Mouse (Mus musculus) kidney, postnatal 10 days (tissue): ENCODE measurements around the gene Hist1h2ad.
"Not testable (repeated sequence)": the region's sequence is repeated elsewhere in the genome, so short reads cannot be mapped to it uniquely, and the experiment has no call there.

ENCODE experiments used
- DNase-seq: peaks from one replicate; pipeline ENCODE4 v3.0.0; 2021; ENCODE audit warnings: mixed read lengths

Hist1h2ad gene

DNA sequence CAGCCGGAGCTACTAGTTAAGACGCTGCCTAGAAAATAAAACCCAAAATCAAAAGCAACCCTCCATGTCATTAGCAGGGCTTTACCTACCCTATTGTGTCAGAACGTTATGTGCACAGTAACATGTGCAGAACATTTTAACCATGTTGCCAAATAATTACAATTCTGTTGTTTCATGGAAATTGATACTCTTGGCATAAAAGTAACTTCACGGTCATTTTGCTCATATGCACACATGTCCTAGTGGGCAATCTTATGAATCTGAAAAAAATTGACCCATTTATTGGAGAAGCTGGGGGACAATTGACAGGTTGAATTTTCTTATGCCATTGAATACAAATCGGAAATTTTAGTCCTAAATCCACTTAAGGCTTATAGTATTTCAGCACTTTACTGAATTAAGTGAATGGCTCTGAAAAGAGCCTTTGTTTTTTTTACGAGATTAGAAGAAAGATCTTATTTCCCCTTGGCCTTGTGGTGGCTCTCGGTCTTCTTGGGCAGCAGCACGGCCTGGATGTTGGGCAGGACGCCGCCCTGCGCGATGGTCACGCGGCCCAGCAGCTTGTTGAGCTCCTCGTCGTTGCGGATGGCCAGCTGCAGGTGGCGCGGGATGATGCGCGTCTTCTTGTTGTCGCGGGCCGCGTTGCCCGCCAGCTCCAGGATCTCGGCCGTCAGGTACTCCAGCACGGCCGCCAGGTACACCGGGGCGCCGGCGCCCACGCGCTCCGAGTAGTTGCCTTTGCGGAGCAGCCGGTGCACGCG lies 3.7 kb upstream of the Hist1h2ad start:
- not testable (repeated sequence) for DNase-seq

DNA sequence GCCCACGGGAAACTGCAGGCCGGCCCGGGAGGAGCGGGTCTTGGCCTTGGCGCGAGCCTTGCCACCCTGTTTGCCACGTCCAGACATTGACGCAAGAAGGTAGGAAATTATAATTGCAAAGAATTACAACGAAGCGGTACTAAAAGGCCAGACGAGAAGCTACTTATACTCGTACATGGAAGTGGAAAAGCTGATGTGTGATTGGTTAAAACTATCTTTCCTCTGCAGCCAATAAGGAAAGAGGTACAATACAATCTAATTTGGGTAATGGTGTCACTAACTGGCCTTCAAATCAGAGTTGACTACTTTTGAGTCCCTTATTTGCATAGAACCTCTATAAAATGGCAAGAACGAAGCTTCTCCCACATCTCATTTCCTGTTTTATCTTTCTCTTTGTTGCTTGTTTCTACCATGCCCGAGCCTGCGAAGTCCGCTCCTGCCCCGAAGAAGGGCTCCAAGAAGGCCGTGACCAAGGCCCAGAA lies 3.1 kb upstream of the Hist1h2ad start, which contains the start of the genes Hist1h2ae and Hist1h2bg:
TSS of gene Hist1h2ae (minus strand) at position 199 of the 482 bp plus-strand sequence.
TSS of gene Hist1h2bg (plus strand) at position 375 of the 482 bp plus-strand sequence.
- peak; percentile 69 for DNase-seq

DNA sequence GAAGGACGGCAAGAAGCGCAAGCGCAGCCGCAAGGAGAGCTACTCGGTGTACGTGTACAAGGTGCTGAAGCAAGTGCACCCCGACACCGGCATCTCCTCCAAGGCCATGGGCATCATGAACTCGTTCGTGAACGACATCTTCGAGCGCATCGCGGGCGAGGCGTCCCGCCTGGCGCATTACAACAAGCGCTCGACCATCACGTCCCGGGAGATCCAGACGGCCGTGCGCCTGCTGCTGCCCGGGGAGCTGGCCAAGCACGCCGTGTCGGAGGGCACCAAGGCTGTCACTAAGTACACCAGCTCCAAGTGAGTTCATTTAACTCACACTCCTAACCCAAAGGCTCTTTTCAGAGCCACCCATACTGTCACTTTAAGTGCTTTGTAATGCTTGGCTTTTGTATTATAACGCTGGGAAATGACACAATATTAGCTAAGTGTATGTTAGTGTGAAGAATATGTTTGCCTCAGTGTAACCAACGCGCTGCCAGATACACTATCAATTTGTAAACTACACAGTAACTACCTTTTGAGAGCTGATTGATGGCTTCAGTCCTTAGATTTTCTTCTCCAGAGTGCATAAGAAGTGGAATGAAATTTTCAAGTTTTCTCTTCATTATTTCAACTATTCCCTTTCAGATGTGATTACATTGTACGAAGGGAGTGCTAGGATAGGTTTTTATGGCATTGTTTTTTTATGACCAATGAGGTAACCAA lies 2.5 kb upstream of the Hist1h2ad start:
- not testable (repeated sequence) for DNase-seq

DNA sequence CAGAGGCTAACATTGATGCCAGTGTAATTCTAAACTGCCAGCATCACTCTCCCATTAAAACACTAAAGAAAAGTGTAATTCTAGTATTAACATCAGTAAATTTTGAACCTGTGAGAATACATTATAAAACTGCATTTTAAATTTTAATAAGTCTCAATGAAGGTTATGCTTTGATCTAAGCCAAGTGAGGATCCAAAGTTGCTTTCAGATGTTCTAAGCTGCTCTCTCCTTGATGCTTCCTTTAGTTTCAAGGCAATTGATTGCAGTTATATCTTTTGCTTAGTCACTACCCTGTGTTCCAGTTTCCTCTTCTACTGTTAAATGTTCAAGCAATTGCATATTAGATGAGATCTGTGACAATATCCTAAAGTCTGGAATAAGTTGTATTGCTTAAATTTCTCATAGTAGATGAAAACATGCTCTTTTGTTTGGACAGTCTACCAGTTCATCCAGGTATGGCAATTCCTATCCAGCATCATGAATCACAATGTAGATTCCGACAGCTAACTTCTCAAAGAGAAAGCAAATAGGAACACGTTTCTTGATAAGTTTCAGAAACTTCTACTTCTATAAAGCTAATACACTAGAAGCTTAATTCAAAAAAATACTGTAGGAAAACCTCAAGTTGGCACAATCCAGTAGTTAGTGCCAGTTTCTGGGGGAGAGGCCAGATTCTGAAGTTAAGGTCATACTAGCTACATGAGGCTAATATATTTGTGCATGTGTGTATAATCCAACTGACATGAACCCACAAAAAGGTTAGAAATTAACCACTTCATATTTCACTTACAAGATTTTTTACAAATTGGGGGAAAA lies 1.8 kb upstream of the Hist1h2ad start:
- DNase-seq: no peak

DNA sequence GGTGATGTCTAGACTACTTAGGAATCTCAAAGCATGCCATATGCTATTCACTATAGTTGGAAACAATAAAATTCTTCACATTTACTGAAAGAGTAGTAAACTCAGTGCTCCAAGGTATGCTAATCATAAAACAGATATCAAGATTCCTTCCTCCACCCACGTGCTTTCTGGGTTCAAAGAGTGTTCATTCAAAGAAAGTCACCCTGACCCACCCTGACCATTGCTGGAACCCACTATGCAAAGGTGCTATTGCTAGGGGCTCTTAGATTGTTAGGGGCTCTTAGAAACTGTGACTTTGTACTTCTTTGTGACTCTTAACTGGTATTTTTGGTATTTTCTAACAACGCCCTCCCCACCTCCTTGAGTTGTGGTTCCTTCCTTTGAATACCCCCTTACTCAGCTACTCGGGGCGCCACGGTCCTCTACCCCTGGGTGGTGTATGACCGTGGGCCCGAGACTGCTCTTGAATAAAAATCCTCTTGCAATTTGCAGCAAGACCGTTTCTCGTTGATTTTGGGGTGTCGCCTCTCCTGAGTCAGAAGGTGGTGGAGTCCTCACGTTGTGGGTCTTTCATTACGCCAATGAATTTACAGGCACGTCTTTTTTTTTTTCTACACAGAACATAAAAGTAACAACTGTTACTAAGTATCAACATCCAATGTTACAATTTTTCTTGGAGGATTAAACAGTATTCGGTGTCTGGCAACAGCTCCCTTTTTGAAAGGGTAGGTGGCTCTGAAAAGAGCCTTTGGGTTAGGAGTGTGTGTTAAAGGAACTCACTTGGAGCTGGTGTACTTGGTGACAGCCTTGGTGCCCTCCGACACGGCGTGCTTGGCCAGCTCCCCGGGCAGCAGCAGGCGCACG lies 915 bp upstream of the Hist1h2ad start:
- DNase-seq: not testable (repeated sequence)

DNA sequence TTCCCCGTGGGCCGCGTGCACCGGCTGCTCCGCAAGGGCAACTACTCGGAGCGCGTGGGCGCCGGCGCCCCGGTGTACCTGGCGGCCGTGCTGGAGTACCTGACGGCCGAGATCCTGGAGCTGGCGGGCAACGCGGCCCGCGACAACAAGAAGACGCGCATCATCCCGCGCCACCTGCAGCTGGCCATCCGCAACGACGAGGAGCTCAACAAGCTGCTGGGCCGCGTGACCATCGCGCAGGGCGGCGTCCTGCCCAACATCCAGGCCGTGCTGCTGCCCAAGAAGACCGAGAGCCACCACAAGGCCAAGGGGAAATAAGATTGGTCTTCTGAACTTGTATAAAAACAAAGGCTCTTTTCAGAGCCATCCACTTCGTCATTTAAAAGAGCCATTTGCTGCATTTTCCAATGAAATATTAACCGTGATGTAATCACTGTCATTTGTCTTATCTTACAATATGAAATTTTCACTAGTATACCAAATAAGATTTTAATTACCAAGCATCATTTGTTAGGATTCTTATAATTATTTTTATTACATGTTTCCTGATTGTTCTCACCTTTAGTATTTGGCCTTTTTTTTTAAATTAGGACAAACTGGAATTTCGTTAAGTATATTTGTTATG lies 477 bp downstream of the Hist1h2ad start:
- DNase-seq: not testable (repeated sequence)

DNA sequence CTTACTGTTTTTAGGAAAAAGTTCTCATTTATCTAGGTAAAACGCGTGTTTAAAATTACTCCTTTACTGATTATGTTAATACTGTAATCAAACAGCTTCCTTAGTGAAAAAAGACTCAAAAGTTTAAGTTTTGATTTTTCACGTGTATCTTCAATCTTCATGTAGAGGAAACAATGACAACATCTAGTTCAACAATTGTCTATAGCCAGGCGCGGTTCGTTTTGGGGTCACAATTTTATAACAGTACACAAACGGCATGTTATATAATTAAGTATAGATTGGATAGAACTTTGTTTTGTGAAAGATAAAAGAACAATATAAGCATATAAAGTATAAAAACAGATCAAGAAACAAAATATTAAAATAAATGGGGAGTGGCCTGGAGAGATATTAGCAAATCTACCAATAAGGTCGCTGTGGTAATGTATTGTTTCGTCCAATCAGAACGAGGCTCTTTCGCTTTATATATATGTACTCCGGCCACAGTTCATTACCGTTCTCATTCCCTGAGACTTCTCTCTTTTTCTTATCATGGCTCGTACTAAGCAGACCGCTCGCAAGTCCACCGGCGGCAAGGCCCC lies 1.2 kb downstream of the Hist1h2ad start, which contains the start of gene Hist1h3d:
TSS of gene Hist1h3d (plus strand) at position 493 of the 581 bp plus-strand sequence.
- no peak for DNase-seq

DNA sequence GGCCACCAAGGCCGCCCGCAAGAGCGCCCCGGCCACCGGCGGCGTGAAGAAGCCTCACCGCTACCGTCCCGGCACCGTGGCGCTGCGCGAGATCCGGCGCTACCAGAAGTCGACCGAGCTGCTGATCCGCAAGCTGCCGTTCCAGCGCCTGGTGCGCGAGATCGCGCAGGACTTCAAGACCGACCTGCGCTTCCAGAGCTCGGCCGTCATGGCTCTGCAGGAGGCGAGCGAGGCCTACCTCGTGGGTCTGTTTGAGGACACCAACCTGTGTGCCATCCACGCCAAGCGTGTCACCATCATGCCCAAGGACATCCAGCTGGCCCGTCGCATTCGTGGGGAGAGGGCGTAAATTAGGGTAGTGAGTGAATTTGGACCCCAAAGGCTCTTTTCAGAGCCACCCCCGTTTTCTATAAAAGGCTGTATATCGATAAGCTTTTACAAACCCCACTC lies 1.7 kb downstream of the Hist1h2ad start:
- not testable (repeated sequence) for DNase-seq

DNA sequence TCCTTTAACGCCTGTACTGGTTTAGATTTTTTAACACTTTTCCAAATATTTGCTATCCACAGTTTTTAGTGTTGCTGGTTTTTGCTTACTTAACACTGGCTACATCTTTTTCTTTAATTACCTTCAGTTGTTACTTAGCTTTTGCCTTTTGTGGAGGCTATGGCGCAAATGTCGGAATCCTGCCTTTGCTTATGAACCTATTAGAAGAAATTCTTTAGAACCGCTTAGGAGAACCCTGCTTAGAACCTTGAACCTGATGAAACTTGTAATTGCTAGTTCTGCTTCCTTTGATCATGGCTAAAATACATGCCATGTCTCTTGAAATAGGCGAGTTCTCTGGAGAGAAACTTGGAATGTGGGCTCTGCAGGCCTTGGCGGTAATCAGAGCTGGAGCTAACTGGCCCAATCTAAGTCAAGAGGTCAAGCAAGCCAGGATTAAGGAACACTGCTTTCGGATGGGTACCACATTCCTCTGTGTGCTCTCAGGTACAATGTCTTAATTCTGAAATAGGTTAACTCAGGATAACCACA lies 2.2 kb downstream of the Hist1h2ad start:
- DNase-seq: no peak

DNA sequence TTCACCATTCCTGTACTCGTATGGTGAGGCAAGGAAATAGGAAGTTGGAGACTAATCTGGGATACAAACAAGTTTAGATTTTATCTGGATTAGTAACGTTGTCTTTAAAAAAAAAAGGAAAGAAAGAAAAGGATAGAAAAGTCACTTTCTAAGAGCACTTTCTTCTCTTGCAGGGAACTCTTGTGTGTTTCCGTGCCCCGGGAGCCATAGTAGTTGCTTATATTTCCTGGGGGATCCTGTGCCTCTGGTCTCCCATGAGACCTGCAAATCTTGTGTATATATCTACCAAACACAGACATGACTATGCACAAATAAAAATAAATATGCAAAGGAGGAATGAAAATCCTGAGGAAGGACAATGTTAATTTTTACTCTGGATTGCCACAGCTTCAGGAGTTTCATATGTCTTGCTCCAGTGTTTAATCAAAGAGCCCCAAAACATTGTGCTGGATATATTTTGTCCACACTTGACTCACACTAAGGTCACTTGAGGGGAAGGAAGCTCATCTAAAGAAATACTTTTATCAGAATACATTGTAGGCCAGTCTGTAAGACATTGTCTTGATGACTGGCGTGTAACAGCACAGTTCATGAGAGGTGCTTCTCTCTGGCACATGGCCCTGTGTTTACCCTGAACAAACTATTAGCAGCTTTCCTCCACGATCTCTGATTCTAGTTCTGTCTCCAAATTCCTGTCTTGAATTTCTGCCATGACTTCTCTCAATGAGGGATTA lies 2.9 kb downstream of the Hist1h2ad start:
- no peak for DNase-seq

DNA sequence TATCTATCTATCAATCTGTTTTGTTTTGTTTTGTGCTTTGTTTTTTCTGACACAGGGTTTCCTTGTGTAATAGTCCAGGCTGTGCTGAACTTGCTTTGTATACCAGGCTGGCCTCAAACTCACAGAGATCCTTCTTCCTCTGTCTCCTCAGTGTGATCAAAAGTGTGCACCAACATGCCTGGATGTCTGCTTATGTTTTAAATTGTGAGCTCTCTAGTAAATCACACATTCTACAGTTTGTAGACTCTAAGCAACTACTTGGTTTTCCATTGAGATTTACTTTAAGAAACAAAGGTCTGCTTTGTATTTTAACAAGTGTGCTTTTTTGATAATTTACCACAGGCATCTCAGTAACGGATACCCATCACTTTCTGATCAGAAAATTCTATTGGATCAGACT lies 3.7 kb downstream of the Hist1h2ad start:
- no peak for DNase-seq

DNA sequence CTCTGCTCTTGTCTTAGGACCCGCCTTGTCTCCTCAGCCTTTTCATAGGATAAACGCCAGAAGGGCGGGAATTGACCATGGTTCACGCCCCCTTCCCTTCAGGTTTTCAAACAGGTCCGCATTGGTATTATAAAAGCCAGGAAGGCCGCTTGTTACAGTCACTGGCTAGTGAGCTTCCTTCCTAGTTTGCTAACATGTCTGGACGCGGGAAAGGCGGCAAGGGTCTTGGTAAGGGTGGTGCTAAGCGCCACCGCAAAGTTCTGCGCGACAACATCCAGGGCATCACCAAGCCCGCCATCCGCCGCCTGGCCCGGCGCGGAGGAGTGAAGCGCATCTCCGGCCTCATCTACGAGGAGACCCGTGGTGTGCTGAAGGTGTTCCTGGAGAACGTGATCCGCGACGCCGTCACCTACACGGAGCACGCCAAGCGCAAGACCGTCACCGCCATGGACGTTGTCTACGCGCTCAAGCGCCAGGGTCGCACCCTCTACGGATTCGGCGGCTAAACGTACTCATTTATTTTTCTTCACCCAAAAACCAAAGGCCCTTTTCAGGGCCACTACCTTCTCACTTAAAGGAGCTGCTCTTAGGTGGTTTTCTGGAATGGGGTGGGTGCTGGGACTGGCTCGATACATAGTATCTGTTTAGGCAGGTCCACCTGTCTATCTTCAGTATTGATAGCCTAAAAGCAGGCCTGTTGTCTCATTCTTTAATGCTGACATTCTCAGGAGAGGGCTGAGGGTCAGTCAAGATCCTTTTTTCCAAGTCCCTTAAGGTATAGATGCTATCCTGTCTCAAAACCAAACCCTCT lies 7.4 kb downstream of the Hist1h2ad start, which contains the start of gene Hist1h4d:
TSS of gene Hist1h4d (plus strand) at position 191 of the 811 bp plus-strand sequence.
- DNase-seq: peak; percentile 94

DNA sequence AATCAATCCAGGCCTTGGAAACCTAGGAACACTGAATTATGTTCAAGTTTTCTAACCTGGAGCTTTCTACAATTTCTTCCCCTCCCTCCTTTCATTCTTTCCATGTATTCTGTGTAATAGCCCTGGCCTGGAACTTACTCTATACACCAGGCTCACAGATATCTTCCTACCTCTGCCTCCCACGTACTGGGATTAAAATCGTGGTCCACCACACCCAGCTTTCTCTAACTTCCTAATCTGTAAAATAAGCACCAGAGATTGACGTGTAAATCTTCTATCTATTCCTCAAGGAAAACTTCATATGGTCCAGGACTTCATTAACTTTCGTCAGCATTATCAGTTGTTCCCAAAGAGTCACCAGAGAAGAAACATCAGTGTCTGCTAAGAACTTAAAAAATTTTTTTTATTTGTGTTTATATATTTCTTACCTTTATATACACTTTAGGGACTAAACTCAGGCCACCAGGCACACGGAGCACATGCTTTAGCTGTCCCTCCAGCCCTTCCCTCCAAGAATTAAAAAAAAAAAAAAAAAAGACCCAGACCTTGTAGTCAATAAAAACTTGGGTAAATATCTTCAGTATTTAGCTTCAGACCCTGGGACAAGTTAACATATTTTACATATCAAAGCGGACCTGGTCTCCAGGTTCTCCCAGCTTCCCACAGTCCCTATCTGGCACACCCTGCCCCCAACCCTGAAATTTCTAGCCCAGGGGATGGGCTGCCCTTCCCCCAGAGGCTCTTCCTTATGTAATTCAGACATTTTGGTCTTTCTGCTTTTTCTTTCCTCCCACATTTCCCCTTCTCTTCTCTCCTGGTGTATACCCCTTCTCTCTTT lies 8.3 kb downstream of the Hist1h2ad start:
- DNase-seq: no peak

DNA sequence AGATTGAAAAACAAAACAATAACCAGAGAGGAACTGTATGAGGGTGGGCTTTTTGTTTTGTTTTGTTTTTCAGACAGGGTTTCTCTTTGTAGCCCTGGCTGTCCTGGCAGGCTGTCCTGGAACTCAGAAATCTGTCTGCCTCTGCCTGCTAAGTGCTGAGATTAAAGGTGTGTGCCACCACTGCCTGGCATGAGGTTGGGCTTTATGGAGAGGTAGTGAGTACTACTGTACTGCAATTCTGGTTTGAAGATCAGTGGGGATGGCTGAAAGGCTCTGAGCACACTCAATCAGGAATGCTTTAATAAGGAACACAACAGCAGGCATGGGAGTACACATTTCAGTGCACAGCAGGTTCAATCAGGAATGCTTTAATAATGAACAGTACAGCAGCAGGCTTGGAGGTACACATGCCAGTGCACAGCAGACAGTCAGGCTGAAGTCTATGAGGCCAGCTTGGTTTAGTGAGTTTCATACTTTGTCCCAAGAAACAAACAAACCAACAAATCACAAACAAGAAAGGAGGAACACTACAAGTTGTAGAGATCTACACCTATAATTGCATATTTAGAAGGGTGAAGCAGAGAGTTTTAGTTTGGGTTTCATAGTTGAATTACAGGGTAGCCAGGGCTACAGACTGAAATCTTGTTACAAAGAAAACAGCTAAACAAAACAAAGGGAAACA lies 9.3 kb downstream of the Hist1h2ad start:
- no peak for DNase-seq

DNA sequence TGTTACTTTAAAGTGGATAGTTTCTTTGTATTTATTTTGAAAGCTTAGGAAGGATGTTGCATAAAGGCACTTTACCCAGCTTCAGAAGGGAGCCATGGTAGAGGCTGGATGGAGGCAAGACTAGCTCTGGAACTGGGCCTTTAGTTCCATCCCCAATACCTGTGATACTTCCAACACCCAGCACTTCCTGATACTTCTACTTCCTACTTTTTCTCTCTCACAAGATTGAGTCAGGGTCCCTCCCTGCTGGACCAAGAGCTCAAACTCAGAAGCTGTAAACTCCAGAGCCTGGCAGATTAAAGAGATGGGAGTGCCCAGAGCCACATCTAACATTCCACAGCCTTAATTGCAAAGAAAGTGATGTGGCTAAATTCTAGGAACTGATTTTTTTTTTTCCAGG lies 10.2 kb downstream of the Hist1h2ad start:
- DNase-seq: no peak

DNA sequence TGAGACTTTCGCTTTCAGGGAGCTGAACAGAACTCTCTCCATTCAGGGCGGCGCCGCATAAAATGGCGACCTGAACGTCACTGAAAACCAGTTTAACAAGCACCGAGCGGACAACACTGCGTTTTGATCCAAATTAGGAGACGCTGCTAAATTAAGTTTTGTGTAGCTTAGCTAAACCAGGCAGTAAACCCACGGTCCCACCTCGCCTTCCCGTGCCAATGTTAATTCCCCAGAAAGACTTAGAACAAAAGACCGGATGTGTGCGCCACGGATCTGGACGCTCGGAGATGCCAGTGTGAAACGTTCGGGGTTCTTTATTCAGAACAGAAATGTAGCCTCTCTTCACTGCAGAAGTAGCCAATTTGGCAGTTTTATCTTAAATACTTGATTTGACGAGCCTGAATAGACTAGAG lies 10.9 kb downstream of the Hist1h2ad start:
- peak; percentile 81 for DNase-seq

DNA sequence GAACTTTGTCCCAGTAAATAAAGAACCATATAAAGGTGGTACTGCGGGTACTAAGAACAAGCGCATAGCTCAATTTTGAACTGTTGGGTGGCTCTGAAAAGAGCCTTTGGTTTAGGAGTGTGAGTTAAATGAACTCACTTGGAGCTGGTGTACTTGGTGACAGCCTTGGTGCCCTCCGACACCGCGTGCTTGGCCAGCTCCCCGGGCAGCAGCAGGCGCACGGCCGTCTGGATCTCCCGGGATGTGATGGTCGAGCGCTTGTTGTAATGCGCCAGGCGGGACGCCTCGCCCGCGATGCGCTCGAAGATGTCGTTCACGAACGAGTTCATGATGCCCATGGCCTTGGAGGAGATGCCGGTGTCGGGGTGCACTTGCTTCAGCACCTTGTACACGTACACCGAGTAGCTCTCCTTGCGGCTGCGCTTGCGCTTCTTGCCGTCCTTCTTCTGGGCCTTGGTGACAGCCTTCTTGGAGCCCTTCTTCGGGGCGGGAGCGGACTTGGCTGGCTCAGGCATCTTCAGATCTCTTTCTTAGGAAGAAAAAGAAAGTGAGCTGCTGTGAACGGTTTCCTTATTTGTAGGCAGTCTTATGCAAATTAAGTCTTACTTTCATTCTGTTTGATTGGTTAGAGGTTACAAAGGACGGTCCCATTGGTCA lies 11.4 kb downstream of the Hist1h2ad start:
- DNase-seq: peak; percentile 68
